Mouse (Mus musculus) testis, adult 2 months (tissue): ENCODE measurements around the gene Tcea3. TPM values are rescaled to one million over a fixed set of nuclear protein-coding genes. Genes with fewer than 3 reads are reported as not detected.

ENCODE experiments used
- H3K27ac ChIP-seq: fragments of 200-500 bp; 2 replicates; pipeline ENCODE4 v1.5.1; 2012; ENCODE audit warnings: low read depth, low read length; ENCODE audit not compliant: control insufficient read depth, insufficient read depth
- H3K27me3 ChIP-seq: fragments of 200-500 bp; 2 replicates; pipeline ENCODE4 v1.6.1; 2012; ENCODE audit warnings: mild to moderate bottlenecking, low read length, moderate library complexity; ENCODE audit not compliant: control insufficient read depth, insufficient read depth
- H3K36me3 ChIP-seq: fragments of 200-500 bp; 2 replicates; pipeline ENCODE4 v1.6.1; 2012; ENCODE audit warnings: mild to moderate bottlenecking, low read length; ENCODE audit not compliant: control insufficient read depth, insufficient read depth
- H3K4me1 ChIP-seq: fragments of 200-500 bp; 2 replicates; pipeline ENCODE4 v1.6.1; 2012; ENCODE audit warnings: low read length; ENCODE audit not compliant: control insufficient read depth, insufficient read depth
- H3K4me3 ChIP-seq: fragments of 200-500 bp; 2 replicates; pipeline ENCODE4 v1.5.1; 2012; ENCODE audit warnings: low read depth, mild to moderate bottlenecking, low read length, moderate library complexity, mixed read lengths; ENCODE audit not compliant: control insufficient read depth
- CTCF ChIP-seq: fragments of 200-500 bp; IDR thresholded peaks from 2 replicates; pipeline ENCODE4 v1.5.1; 2012; ENCODE audit warnings: low read depth, mild to moderate bottlenecking, inconsistent platforms, low read length, moderate library complexity; ENCODE audit not compliant: control insufficient read depth, insufficient read depth, insufficient replicate concordance
- POLR2A ChIP-seq: fragments of 200-500 bp; IDR thresholded peaks from 2 replicates; pipeline ENCODE4 v1.6.1; 2012; ENCODE audit warnings: low read depth, mild to moderate bottlenecking, inconsistent platforms, low read length, moderate library complexity; ENCODE audit not compliant: control insufficient read depth
- polyA plus RNA-seq: library from polyadenylated mRNA; depleted of rRNA; stranded (reverse); fragments of >200 nt; gene quantifications from 2 replicates; pipeline ENCODE4 v1.2.3, GENCODE M21; 2012

The Tcea3 gene
- polyA plus RNA-seq, 1 experiment = 0.49 TPM

- no peak overlapping the region for H3K4me3 ChIP-seq
- H3K4me1 ChIP-seq = no peaks in the 10 kb centered on the region
- H3K27ac ChIP-seq = no peak overlapping the region
- TF ChIP-seq CTCF = peak; percentile 89; the same call in 1 of the 2 replicates
- no peak for TF ChIP-seq POLR2A
- H3K27me3 ChIP-seq = no peaks in the 10 kb centered on the region
- no peaks in the 10 kb centered on the region for H3K36me3 ChIP-seq
Measured at GRCm38 (mm10) chr4:136260491-136261180, 13.1 kb downstream of the Tcea3 start.

DNA sequence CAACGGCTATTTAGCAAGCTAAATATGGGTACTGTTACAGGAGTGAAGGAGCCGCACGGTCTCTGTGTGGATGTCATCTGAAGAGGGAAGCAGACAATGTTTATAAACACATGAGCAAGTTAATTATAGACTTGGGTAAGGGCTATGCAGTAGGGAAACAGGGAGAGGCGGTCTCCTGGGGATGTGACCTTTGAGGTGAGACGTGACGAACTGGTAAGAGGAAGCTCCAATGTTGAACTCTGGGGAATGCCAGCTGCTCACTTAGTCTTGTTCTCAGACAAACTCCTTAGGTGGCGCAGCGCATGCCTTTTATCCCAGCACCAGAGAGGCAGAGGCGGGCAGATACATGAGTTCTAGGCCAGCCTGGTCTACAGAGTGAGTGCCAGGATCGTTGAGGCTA, 14.4 kb downstream of the Tcea3 start:
- no peak overlapping the region for H3K4me3 ChIP-seq
- no peaks in the 10 kb centered on the region for H3K36me3 ChIP-seq
- no peaks in the 10 kb centered on the region; the same call in 1 of the 2 replicates for H3K4me1 ChIP-seq
- no peaks in the 10 kb centered on the region for H3K27me3 ChIP-seq
- TF ChIP-seq CTCF (no peak), POLR2A (no peak)
- H3K27ac ChIP-seq = no peak overlapping the region

DNA sequence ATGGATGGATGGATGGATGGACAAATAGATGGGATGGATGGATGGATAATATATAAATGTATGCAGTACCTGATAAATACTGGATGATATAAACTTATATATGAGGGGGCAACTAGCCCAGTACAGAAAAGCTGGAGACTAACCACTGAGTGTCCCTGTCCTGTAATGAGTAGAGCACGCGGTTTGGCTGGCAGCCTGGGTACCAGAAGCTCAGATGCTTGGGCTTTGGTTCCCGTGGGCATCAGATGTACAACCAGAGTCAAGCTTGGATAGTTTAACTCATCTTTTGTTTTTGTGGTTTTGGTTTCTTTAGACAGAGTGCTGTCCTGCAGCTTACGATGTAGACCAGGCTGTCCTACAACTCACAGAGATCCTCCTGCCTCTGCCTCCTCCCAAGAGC, 16.0 kb downstream of the Tcea3 start:
- Histone ChIP-seq H3K4me1 (peaks cover 2% of the 10 kb centered on the region; the same call in 1 of the 2 replicates), H3K27ac (no peak overlapping the region), H3K4me3 (no peak overlapping the region), H3K27me3 (no peaks in the 10 kb centered on the region), H3K36me3 (no peaks in the 10 kb centered on the region)
- TF ChIP-seq POLR2A (no peak), CTCF (no peak)

- TF ChIP-seq POLR2A (no peak), CTCF (no peak)
- no peak overlapping the region for H3K27ac ChIP-seq
- H3K4me3 ChIP-seq = no peak overlapping the region
- no peaks in the 10 kb centered on the region for H3K36me3 ChIP-seq
- H3K4me1 ChIP-seq = peaks cover 9% of the 10 kb centered on the region
- no peaks in the 10 kb centered on the region for H3K27me3 ChIP-seq
Measured at GRCm38 (mm10) chr4:136266716-136267343, 19.3 kb downstream of the Tcea3 start.

GRCm38 (mm10) chr4:136268912-136269311, 21.4 kb downstream of the Tcea3 start:
- TF ChIP-seq POLR2A = no peak
- TF ChIP-seq CTCF = no peak
- H3K27ac ChIP-seq = no peak overlapping the region
- H3K4me3 ChIP-seq = no peak overlapping the region
- no peaks in the 10 kb centered on the region for H3K36me3 ChIP-seq
- H3K4me1 ChIP-seq = peaks cover 9% of the 10 kb centered on the region
- no peaks in the 10 kb centered on the region for H3K27me3 ChIP-seq

- H3K36me3 ChIP-seq = no peaks in the 10 kb centered on the region
Measured at GRCm38 (mm10) chr4:136270648-136271047, 23.1 kb downstream of the Tcea3 start.

DNA sequence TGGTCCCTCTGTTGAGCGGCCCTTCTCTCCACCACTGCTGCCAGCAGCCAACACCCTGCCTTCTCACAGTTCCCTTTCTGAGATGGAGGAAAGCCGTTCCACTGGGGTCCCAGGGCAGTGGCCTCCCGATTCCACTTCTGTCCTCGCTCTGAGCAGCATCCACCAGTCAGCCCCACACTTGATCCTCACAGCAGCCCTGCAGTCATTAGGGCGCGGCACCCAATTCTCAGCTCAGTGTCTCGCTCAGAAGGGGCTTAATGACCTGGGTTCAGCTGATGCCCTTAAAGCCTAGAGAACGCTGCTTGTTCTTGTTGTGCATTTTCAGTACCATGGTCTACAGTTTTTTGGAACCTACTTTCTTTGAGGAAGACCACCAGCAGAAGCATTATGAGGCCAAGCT, 33.6 kb downstream of the Tcea3 start:
- Histone ChIP-seq H3K4me3 (no peak overlapping the region), H3K4me1 (peaks cover 11% of the 10 kb centered on the region), H3K36me3 (no peaks in the 10 kb centered on the region), H3K27me3 (no peaks in the 10 kb centered on the region), H3K27ac (no peak overlapping the region)
- TF ChIP-seq CTCF (no peak), POLR2A (no peak)

More at GRCm38 (mm10) chr4:136270648-136271047, 23.1 kb downstream of the Tcea3 start:
- Histone ChIP-seq H3K4me3 (no peak overlapping the region), H3K4me1 (peaks cover 9% of the 10 kb centered on the region), H3K27ac (no peak overlapping the region), H3K27me3 (no peaks in the 10 kb centered on the region)
- TF ChIP-seq POLR2A (no peak), CTCF (0 out of 2 replicates have a peak, but pooled peaks have one; percentile 6)
